Comparison of ENCODE assay signal across 8 mouse cellular contexts in genomic region chr14:62331866-62332619, GRCm38 (mm10). TPM values are rescaled to one million over a fixed set of nuclear protein-coding genes. Genes with fewer than 3 reads are reported as not detected.
DNase-seq lines count a peak whose midpoint lies in the region; ATAC-seq lines count a peak whose summit lies in the region.

No protein-coding gene starts in this region.

- H3K4me3 ChIP-seq in forebrain, embryonic 10.5 days, result peak overlapping the region; percentile 75
- H3K4me3 ChIP-seq in heart, embryonic 16.5 days (ENCODE audit: low read length), result peak overlapping the region; percentile 90
- peak overlapping the region; percentile 84 for H3K4me3 ChIP-seq in liver, embryonic 15.5 days (replicated peaks)
- H3K4me3 ChIP-seq in neural tube, embryonic 12.5 days, result peak overlapping the region; percentile 63

- H3K9me3 ChIP-seq in forebrain, embryonic 10.5 days, result no peaks in the 10 kb centered on the region
- H3K9me3 ChIP-seq in heart, embryonic 16.5 days (replicated peaks; ENCODE audit: control insufficient read depth, low read length), result no peaks in the 10 kb centered on the region
- no peaks in the 10 kb centered on the region for H3K9me3 ChIP-seq in liver, embryonic 15.5 days (replicated peaks)
- H3K9me3 ChIP-seq in neural tube, embryonic 12.5 days, result no peaks in the 10 kb centered on the region

- no peaks in the 10 kb centered on the region for H3K27me3 ChIP-seq in forebrain, embryonic 10.5 days (ENCODE audit: poor library complexity, severe bottlenecking)
- H3K27me3 ChIP-seq in heart, embryonic 16.5 days (ENCODE audit: control insufficient read depth, insufficient read depth, low read length), result no peaks in the 10 kb centered on the region
- H3K27me3 ChIP-seq in liver, embryonic 15.5 days, result no peaks in the 10 kb centered on the region
- H3K27me3 ChIP-seq in neural tube, embryonic 12.5 days (replicated peaks), result no peaks in the 10 kb centered on the region

- H3K36me3 ChIP-seq in forebrain, embryonic 10.5 days (replicated peaks), result no peaks in the 10 kb centered on the region
- no peaks in the 10 kb centered on the region for H3K36me3 ChIP-seq in heart, embryonic 16.5 days (ENCODE audit: control insufficient read depth, insufficient read depth)
- H3K36me3 ChIP-seq in liver, embryonic 15.5 days (replicated peaks), result no peaks in the 10 kb centered on the region
- H3K36me3 ChIP-seq in neural tube, embryonic 12.5 days, result no peaks in the 10 kb centered on the region

- peak; percentile 92 for ATAC-seq in CD4-positive, CD25-positive, alpha-beta regulatory T cell, adult 4 months
- peak; percentile 74 for ATAC-seq in heart, embryonic 16.5 days (replicated peaks; ENCODE audit: extremely low read depth, insufficient read depth, low FRiP score)
- peak; percentile 95 for ATAC-seq in liver, embryonic 15.5 days (ENCODE audit: insufficient read depth)
- peak; percentile 84 for ATAC-seq in neural tube, embryonic 12.5 days (ENCODE audit: low FRiP score, low read depth)

- H3K4me2 ChIP-seq in heart, embryonic 16.5 days (ENCODE audit: low read depth, low read length), result peak overlapping the region; percentile 93
- H3K4me2 ChIP-seq in liver, embryonic 15.5 days, result peak overlapping the region; percentile 79
- H3K4me2 ChIP-seq in neural tube, embryonic 12.5 days (replicated peaks), result peak overlapping the region; percentile 73

- peak; percentile 79 for DNase-seq in c-Kit-negative CD71-positive TER-119-positive erythroid progenitor cells, embryonic 14.5 days (ENCODE audit: low read depth, low spot score)
- DNase-seq in forebrain, embryonic 10.5 days (ENCODE audit: extremely low spot score, low spot score), result peak; percentile 85
- DNase-seq in kidney, postnatal 36 days, result peak; percentile 88 to 94
- peak; percentile 69 for DNase-seq in telencephalon, adult 2 months (ENCODE audit: low read depth, low spot score)

- H3K9ac ChIP-seq in heart, embryonic 16.5 days (ENCODE audit: low read length), result peak overlapping the region; percentile 92
- peak overlapping the region; percentile 70 for H3K9ac ChIP-seq in liver, embryonic 15.5 days
- peak overlapping the region; percentile 65 for H3K9ac ChIP-seq in neural tube, embryonic 12.5 days

- H3K27ac ChIP-seq in forebrain, embryonic 10.5 days, result peak overlapping the region; percentile 97
- H3K27ac ChIP-seq in heart, embryonic 16.5 days (ENCODE audit: low read length), result peak overlapping the region; percentile 91
- H3K27ac ChIP-seq in liver, embryonic 15.5 days (replicated peaks), result peak overlapping the region; percentile 89
- H3K27ac ChIP-seq in neural tube, embryonic 12.5 days, result no peak overlapping the region

- H3K4me1 ChIP-seq in forebrain, embryonic 10.5 days, result peaks cover 55% of the 10 kb centered on the region
- H3K4me1 ChIP-seq in heart, embryonic 16.5 days (ENCODE audit: control insufficient read depth, insufficient read depth, low read length), result peaks cover 20% of the 10 kb centered on the region
- peaks cover 57% of the 10 kb centered on the region for H3K4me1 ChIP-seq in liver, embryonic 15.5 days (replicated peaks)
- peaks cover 15% of the 10 kb centered on the region for H3K4me1 ChIP-seq in neural tube, embryonic 12.5 days

- under 1% methylated on average over 62 of the region's 62 CpGs for WGBS in forebrain, embryonic 10.5 days
- under 1% methylated on average over 62 of the region's 62 CpGs for WGBS in heart, embryonic 16.5 days
- under 1% methylated on average over 62 of the region's 62 CpGs for WGBS in liver, embryonic 15.5 days (ENCODE audit: insufficient replicate concordance)
- WGBS in neural tube, embryonic 12.5 days, result under 1% methylated on average over 62 of the region's 62 CpGs

RNA-seq across cellular contexts. Expression of gene Dleu7, which starts 39.2 kb away (rescaled TPM):
- not detected for polyA plus RNA-seq in CD4-positive, CD25-positive, alpha-beta regulatory T cell, adult 4 months (2017; shearing (Covaris generic))
- 4.0 and 5.8 TPM in 2 replicates for polyA plus RNA-seq in forebrain, embryonic 10.5 days (2016; fragmentation: Nextera tagmentation; extraction: Ambion mirVana)
- polyA plus RNA-seq in heart, embryonic 16.5 days (2015; fragmentation: Nextera tagmentation; extraction: Ambion mirVana), result 0.55 and 0.81 TPM in 2 replicates
- polyA plus RNA-seq in liver, embryonic 15.5 days (2015; fragmentation: Nextera tagmentation; extraction: Ambion mirVana), result 0.14 and 0.20 TPM in 2 replicates
- polyA plus RNA-seq in neural tube, embryonic 12.5 days (2016; fragmentation: Nextera tagmentation; extraction: Ambion mirVana), result 3.8 and 5.5 TPM in 2 replicates

RNA-seq across cellular contexts. Expression of gene Rnaseh2b, which starts 39.7 kb away (rescaled TPM):
- polyA plus RNA-seq in CD4-positive, CD25-positive, alpha-beta regulatory T cell, adult 4 months (2017; shearing (Covaris generic)), result 10 to 100 TPM; 24.5 to 34.1 TPM
- 66.8 and 79.2 TPM in 2 replicates for polyA plus RNA-seq in forebrain, embryonic 10.5 days (2016; fragmentation: Nextera tagmentation; extraction: Ambion mirVana)
- polyA plus RNA-seq in heart, embryonic 16.5 days (2015; fragmentation: Nextera tagmentation; extraction: Ambion mirVana), result 47.2 and 53.3 TPM in 2 replicates
- polyA plus RNA-seq in liver, embryonic 15.5 days (2015; fragmentation: Nextera tagmentation; extraction: Ambion mirVana), result 41.1 and 57.0 TPM in 2 replicates
- polyA plus RNA-seq in neural tube, embryonic 12.5 days (2016; fragmentation: Nextera tagmentation; extraction: Ambion mirVana), result 39.8 and 49.1 TPM in 2 replicates
